Mouse (Mus musculus) testis, postnatal 14 days (tissue): Measurements from ENCODE around the gene Adck1.

Experiments used
- DNase-seq: peaks from one replicate; pipeline ENCODE4 v3.0.0; 2021; ENCODE audit warnings: low spot score

Gene Adck1

GRCm38 (mm10) chr12:88473796-88474195 lies 113.4 kb downstream of the Adck1 start:
- no peak for DNase-seq

GRCm38 (mm10) chr12:88475833-88476232 lies 115.5 kb downstream of the Adck1 start:
- no peak for DNase-seq

GRCm38 (mm10) chr12:88476702-88477101 lies 116.3 kb downstream of the Adck1 start:
- no peak for DNase-seq

GRCm38 (mm10) chr12:88481657-88482056 lies 121.3 kb downstream of the Adck1 start:
- no peak for DNase-seq

GRCm38 (mm10) chr12:88490881-88491280 lies 130.5 kb downstream of the Adck1 start:
- no peak for DNase-seq
